Mouse (Mus musculus): ENCODE measurements around the gene Sesn2.
"Not testable (repeated sequence)": the region's sequence is repeated elsewhere in the genome, so short reads cannot be mapped to it uniquely, and the experiment has no call there.

Sesn2 gene

DNA sequence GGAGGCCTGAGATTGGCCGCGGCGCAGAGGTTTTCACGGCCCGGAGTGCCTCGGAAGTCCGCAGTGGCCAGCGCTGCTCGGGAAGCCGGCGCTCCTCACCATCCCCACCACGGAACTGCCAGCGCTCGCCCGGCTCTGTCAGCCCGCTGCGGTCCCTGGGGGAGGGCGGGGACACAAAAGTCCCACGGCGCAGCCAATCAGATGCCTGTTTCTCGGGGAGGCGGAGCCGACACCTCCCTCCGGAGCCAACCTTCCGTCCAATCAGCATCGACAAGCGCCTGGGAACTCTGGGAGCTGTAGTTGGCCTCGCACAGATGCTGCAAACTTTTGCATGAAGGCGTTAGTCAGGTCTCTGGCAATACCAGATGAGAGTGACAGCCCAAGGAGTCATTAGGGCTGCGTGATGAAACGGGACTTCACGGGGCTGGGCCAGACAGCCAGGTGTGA lies at the start of gene Sesn2:
Gene Sesn2, minus strand, starts transcription at position 150 of the 447 bp plus-strand sequence.
- DNase-seq (ENCODE audit: low spot score): peak; percentile 98

GRCm38 (mm10) chr4:132555550-132555949 lies 45.2 kb upstream of the Sesn2 start:
- DNase-seq (ENCODE audit: low spot score): not testable (repeated sequence)

DNA sequence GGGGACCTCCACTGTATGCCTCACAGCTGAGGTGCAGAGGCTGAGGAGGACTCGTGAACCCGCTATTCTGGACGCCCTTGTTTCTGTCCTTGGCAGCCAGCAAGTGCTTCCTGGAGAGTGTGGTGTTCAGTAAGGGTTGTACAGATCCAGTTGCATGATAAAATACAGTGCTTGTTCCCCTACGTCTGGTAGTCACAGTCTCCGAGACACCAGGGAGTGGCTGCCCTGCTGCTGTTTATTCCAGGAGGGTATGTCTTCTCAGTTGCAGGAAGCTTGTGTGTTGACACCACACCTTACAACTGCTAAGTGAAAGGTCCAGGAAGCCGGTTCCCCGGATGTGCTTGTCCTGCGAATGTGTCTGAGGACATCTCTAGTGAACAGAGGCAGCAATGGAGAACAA lies 44.4 kb upstream of the Sesn2 start:
- no peak for DNase-seq (ENCODE audit: low spot score)

DNA sequence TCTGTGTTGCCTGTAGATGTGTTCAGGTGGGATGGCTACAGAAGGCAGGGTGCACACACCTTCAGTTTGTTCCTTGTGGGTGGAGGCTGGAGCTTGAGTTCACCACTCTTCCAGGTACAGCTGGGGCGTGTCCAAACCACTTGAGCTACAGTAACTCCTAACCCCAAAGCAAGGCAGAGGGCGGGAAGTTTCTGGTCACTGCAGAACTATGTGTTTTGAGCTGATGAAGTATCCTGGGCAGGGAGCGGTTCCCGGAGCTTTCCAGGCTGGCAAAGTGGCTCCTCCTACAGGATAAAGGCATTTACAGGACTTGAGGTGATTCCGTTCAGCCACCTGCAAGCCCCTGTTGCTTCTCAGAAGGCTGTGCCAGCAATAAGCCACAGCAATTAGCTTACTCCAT lies 43.9 kb upstream of the Sesn2 start:
- DNase-seq (ENCODE audit: low spot score): no peak

- DNase-seq (ENCODE audit: low spot score): peak; percentile 80
These were observed 35.5 kb upstream of the Sesn2 start for GRCm38 (mm10) chr4:132545851-132546250.

DNA sequence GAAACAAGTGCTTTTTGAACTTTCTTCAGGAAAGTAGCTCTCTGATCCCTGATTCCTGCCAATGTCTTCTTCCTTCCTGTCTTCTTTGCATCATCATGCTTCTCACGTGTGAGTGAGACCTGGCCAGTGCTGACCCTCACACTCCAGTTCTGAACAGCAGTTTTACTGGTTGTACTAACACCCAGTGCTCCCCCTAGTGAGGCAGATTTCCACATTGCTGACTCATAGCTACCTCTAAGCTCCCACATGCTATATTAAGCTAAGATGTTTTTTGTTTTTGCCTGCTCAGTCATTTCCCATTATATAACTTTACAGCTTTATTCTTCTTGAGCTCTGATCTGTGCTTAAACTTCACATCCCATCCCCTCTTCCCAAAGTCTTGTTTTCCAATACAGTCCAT lies 32.4 kb upstream of the Sesn2 start:
- no peak for DNase-seq (ENCODE audit: low spot score)

GRCm38 (mm10) chr4:132541413-132541812 lies 31.1 kb upstream of the Sesn2 start:
- DNase-seq (ENCODE audit: low spot score): no peak

DNA sequence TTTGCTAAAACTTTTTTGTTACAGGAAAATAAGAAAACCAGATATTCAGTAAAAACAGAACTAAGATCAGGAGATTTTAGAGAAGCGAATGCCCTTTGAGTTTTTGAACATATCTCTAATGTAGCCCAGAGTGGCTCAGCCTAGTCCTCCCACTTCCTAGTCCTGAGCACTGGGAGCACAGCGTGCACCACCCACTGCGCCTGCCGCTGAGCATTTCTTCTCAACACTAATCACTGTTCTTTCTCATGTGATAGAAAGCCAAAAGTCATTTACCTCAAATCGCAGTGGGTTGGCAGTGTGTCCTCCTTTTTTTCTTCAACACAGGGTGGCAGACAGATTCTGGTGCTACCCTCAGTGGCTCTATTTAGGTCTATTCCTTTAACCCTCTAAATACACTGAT lies 29.2 kb upstream of the Sesn2 start:
- DNase-seq (ENCODE audit: low spot score): no peak

GRCm38 (mm10) chr4:132535406-132536121 lies 25.3 kb upstream of the Sesn2 start, which contains the start of gene Dnajc8:
Gene Dnajc8 (plus strand): TSS chr4:132535550.
- peak; percentile 94 for DNase-seq (ENCODE audit: low spot score)

GRCm38 (mm10) chr4:132532981-132533916 lies 22.9 kb upstream of the Sesn2 start, which contains the start of gene Atpif1:
Gene Atpif1 (minus strand): TSS chr4:132533659.
- DNase-seq (ENCODE audit: low spot score): peak; percentile 93

DNA sequence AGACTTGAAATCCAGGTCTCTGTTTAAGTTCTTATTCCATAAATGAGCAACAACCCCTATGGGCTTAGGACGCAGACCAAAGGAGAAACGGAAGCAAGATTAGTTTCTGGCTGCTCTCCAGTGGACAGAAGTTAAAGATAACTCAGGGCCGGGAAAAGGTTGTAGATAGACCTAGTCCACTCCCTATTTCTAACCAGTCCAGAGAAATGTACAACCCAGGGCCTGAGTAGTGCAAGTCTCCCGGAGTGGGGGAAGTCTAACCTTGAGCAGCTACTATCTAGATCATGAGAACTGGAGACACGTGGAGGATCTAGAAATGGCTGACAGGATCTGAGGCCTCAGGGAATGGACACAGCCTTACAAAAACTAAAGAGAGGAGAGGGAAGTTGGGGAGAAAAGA lies 22.2 kb upstream of the Sesn2 start:
- peak; percentile 42 for DNase-seq (ENCODE audit: low spot score)

DNA sequence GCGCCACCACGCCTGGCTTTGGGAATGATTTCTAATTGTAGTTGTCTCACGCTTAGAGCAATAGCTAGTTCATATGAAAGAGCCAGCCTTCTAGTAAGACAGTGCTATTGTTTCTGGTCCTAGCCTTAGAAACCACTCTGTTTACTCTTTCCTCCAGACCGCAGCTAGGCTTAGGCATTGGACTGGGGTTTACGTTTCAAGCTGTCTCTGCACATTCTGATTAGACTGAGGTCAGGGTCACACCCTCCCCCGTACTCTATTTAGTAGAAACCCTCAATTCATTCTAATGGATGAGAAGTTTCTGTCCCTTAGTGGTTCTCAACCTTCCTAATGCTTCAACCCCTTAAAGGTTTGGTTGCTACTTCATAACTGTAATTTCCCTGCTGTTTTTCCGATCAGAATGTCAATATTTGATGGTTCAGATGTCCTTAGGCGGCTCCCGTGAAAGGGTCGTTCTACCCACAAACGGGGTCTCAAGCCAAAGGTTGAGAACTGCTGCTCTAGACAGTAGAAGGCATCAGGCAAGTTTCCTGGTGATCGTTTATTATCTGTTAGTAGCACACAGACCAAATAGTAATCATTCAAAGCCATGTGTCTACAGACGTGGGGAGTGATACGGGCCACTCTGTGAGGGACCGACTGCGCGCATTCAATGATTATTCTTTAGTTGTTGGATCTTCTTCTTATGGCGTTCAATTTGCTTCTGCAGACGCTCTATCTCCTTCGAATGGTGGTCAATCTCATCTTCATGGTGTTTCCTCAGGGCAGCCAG lies 19.9 kb upstream of the Sesn2 start:
- DNase-seq (ENCODE audit: low spot score): no peak

DNA sequence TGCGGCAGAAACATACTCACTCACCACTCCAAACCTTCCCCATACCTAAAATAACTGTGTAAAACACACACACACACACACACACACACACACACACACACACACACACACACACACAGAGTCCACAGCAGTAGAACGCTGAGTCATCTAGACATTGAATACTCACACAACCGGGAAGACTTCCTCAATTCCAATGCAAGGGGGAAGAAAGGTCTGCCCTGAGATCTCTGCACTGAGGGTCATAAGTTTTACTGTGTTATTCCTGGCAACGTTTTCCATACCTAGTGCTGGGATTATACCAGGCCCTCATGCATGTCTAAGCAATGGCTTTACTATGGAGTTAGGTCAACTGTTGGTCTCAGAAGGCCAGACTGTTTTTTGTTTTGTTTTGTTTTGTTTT lies 19.0 kb upstream of the Sesn2 start:
- DNase-seq (ENCODE audit: low spot score): no peak

- DNase-seq (ENCODE audit: low spot score): no peak
These were observed 17.7 kb upstream of the Sesn2 start for GRCm38 (mm10) chr4:132527917-132528522.

- no peak for DNase-seq (ENCODE audit: low spot score)
These were observed 16.4 kb upstream of the Sesn2 start for GRCm38 (mm10) chr4:132526678-132527077.

GRCm38 (mm10) chr4:132524808-132525207 lies 14.5 kb upstream of the Sesn2 start:
- DNase-seq (ENCODE audit: low spot score): no peak

GRCm38 (mm10) chr4:132524321-132524741 lies 14.0 kb upstream of the Sesn2 start:
- DNase-seq (ENCODE audit: low spot score): no peak

DNA sequence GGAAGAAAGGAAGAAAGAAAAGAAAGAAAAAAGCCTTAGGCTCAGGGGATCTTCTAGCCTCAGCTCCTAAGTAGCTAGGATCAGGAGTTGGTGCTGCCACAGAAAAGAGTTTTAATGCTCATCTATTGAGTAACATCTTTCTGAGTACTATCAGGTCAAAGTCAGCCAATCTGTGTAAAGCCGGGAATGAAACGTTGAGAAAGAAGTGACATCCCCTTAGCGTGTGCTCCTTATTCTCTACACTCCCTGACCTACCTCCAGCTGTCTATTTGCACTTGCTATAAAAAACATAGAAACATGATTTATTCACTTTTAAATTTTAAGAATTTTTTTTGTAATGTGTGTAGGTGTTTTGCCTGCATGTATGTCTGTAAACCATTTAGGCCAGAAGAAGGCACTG lies 8.9 kb upstream of the Sesn2 start:
- no peak for DNase-seq (ENCODE audit: low spot score)

DNA sequence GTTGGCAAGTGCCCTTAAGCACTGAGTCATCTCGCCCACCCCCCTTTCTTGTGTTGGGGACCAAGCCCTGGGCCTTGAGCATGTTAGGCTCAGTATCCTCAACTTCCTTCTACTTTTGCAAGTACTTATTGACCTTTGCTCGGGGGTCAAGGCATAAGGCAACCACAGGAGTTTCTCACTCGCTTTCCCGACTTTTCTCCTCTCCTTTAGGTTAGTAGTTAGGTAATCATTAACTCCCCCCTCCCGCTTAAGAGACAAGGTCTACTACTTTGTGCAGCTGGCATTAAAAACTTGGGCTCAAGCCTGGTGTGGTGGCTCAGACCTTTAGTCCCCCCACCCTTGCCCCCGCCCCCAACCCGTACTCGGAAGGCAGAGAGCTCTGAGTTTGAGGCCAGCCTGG lies 7.8 kb upstream of the Sesn2 start:
- no peak for DNase-seq (ENCODE audit: low spot score)

DNA sequence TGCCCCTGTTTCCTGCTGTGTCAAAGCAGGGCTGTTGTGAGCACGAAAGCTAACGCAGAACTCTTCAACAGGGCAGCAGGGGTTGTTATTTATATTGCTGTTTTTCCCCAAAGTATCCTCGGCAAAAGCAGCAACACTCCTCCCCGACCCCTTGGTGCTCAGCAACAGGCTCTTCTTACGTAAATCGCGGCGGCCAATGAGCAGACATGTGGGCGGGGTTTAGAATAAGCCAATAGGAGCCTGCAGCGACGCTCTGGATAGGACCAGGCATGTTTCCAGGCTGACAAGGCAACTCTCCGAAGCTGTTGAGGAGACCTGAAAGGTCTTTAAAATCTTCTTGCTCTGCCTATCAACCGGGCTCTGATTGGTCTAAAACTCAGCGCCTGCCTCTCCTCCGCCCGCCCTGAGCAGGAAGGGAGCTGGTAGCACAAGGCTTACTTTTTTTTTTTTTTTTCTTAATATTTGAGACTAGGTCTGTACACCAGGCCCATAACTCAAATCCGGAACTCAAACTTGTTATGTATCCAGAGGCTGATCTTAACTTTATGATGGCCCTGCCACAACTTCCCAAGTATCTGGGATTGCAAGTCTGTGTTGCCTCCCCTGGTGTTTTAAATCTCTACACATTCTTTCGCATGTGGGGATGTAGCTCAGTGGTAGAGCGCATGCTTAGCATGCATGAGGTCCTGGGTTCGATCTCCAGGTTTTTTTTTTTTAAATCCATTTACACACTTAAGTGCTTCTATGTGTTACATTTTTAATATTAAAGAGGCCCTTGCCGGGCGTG lies 5.3 kb upstream of the Sesn2 start:
- peak; percentile 97 for DNase-seq (ENCODE audit: low spot score)
